Mouse (Mus musculus) ES-Bruce4 (cell line): ENCODE results near the gene Odaph.

Source experiments
- CTCF ChIP-seq: IDR thresholded peaks from one replicate; pipeline ENCODE4 v1.8.1; 2011; ENCODE audit warnings: low read depth, low read length
- POLR2A ChIP-seq: IDR thresholded peaks from one replicate; pipeline ENCODE4 v1.8.1; 2011; ENCODE audit warnings: low read length; ENCODE audit not compliant: insufficient read depth

GRCm38 (mm10) chr5:91972046-91972445 is 15.2 kb upstream of the Odaph start:
- no peak for TF ChIP-seq POLR2A
- no peak for TF ChIP-seq CTCF
